Mouse (Mus musculus): ENCODE results near the gene Olfr704.
"Not testable (repeated sequence)": the region's sequence is repeated elsewhere in the genome, so short reads cannot be mapped to it uniquely, and the experiment has no call there.

GRCm38 (mm10) chr7:106901141-106901540 is 38.2 kb downstream of the Olfr704 start, which contains the start of gene Olfr707:
- TF ChIP-seq REST (IDR thresholded peaks at IDR 0.05; ENCODE audit: insufficient read depth, insufficient read length); POLR2A (IDR thresholded peaks at IDR 0.05; ENCODE audit: insufficient read length, low read depth); E2F4 (IDR thresholded peaks at IDR 0.05; ENCODE audit: insufficient read depth): not testable (repeated sequence)

All from myocyte (in vitro differentiated cells).